Mouse (Mus musculus): ENCODE measurements at regions not wholly inside any gene's neighbourhood (a gene's known extent, or its start where the extent isn't known, plus 50 kb on each side); places are given as distances from the start of the nearest gene placed in this dataset.
"Not testable (repeated sequence)": the region's sequence is repeated elsewhere in the genome, so short reads cannot be mapped to it uniquely, and the experiment has no call there.

- no peak for TF ChIP-seq POLR2A (IDR thresholded peaks at IDR 0.05; ENCODE audit: control insufficient read depth, extremely low read depth, insufficient read depth, low read length, poor library complexity)
- TF ChIP-seq CTCF (IDR thresholded peaks at IDR 0.05; ENCODE audit: borderline replicate concordance, control insufficient read depth, extremely low read depth, insufficient read depth, low read length, poor library complexity) = no peak
- 96% methylated on average over 9 of the region's 9 CpGs for WGBS
- 0 out of 2 replicates have a peak, but pooled peaks cover under 1% of the 10 kb centered on the region for H3K4me1 ChIP-seq (replicated peaks; ENCODE audit: control insufficient read depth, insufficient read depth, low read length)
Observed at GRCm38 (mm10) chr15:96089676-96090075, 197.6 kb upstream of the Arid2 start.

GRCm38 (mm10) chr15:96096438-96096837, 190.9 kb upstream of the Arid2 start:
- Histone ChIP-seq H3K27me3 (ENCODE audit: control insufficient read depth, insufficient read depth, low read length) (no peaks in the 10 kb centered on the region), H3K4me1 (replicated peaks; ENCODE audit: control insufficient read depth, insufficient read depth, low read length) (0 out of 2 replicates have a peak, but pooled peaks cover 2% of the 10 kb centered on the region), H3K36me3 (ENCODE audit: control insufficient read depth, insufficient read depth, low read length) (no peaks in the 10 kb centered on the region), H3K27ac (ENCODE audit: control insufficient read depth, insufficient read depth, low read length) (no peak overlapping the region), H3K4me3 (ENCODE audit: control insufficient read depth, insufficient read depth, low read length) (no peak overlapping the region)
- TF ChIP-seq CTCF (IDR thresholded peaks at IDR 0.05; ENCODE audit: borderline replicate concordance, control insufficient read depth, extremely low read depth, insufficient read depth, low read length, poor library complexity) (no peak), POLR2A (IDR thresholded peaks at IDR 0.05; ENCODE audit: control insufficient read depth, extremely low read depth, insufficient read depth, low read length, poor library complexity) (no peak)
- no peak for DNase-seq
- WGBS = 91% methylated on average over 3 of the region's 3 CpGs

More at GRCm38 (mm10) chr15:96089676-96090075, 197.6 kb upstream of the Arid2 start:
- H3K36me3 ChIP-seq (ENCODE audit: control insufficient read depth, insufficient read depth, low read length) = no peaks in the 10 kb centered on the region
- H3K27me3 ChIP-seq (ENCODE audit: control insufficient read depth, insufficient read depth, low read length) = no peaks in the 10 kb centered on the region
- no peak for DNase-seq
- no peak overlapping the region for H3K27ac ChIP-seq (ENCODE audit: control insufficient read depth, insufficient read depth, low read length)
- no peak overlapping the region for H3K4me3 ChIP-seq (ENCODE audit: control insufficient read depth, insufficient read depth, low read length)

- no peak overlapping the region for H3K4me3 ChIP-seq (ENCODE audit: control insufficient read depth, insufficient read depth, low read length)
- H3K27ac ChIP-seq (ENCODE audit: control insufficient read depth, insufficient read depth, low read length) = no peak overlapping the region
- no peaks in the 10 kb centered on the region for H3K36me3 ChIP-seq (ENCODE audit: control insufficient read depth, insufficient read depth, low read length)
- H3K4me1 ChIP-seq (replicated peaks; ENCODE audit: control insufficient read depth, insufficient read depth, low read length) = 0 out of 2 replicates have a peak, but pooled peaks cover 2% of the 10 kb centered on the region
- no peak for TF ChIP-seq CTCF (IDR thresholded peaks at IDR 0.05; ENCODE audit: borderline replicate concordance, control insufficient read depth, extremely low read depth, insufficient read depth, low read length, poor library complexity)
- TF ChIP-seq POLR2A (IDR thresholded peaks at IDR 0.05; ENCODE audit: control insufficient read depth, extremely low read depth, insufficient read depth, low read length, poor library complexity) = no peak
- no peaks in the 10 kb centered on the region for H3K27me3 ChIP-seq (ENCODE audit: control insufficient read depth, insufficient read depth, low read length)
- no peak for DNase-seq
- WGBS = 87% methylated on average over 5 of the region's 5 CpGs
Observed at GRCm38 (mm10) chr15:96098821-96099220, 188.5 kb upstream of the Arid2 start.

GRCm38 (mm10) chr15:96099844-96100640, 187.3 kb upstream of the Arid2 start:
- not testable (repeated sequence) for DNase-seq; H3K4me3 ChIP-seq (ENCODE audit: control insufficient read depth, insufficient read depth, low read length); H3K36me3 ChIP-seq (ENCODE audit: control insufficient read depth, insufficient read depth, low read length); H3K27me3 ChIP-seq (ENCODE audit: control insufficient read depth, insufficient read depth, low read length); H3K4me1 ChIP-seq (replicated peaks; ENCODE audit: control insufficient read depth, insufficient read depth, low read length); H3K27ac ChIP-seq (ENCODE audit: control insufficient read depth, insufficient read depth, low read length)
- 91% methylated on average over 13 of the region's 13 CpGs for WGBS

GRCm38 (mm10) chr15:96103737-96104136, 183.6 kb upstream of the Arid2 start:
- H3K36me3 ChIP-seq (ENCODE audit: control insufficient read depth, insufficient read depth, low read length) = no peaks in the 10 kb centered on the region
- TF ChIP-seq CTCF (IDR thresholded peaks at IDR 0.05; ENCODE audit: borderline replicate concordance, control insufficient read depth, extremely low read depth, insufficient read depth, low read length, poor library complexity) (no peak), POLR2A (IDR thresholded peaks at IDR 0.05; ENCODE audit: control insufficient read depth, extremely low read depth, insufficient read depth, low read length, poor library complexity) (no peak)
- DNase-seq = no peak
- H3K4me1 ChIP-seq (replicated peaks; ENCODE audit: control insufficient read depth, insufficient read depth, low read length) = no peaks in the 10 kb centered on the region
- H3K4me3 ChIP-seq (ENCODE audit: control insufficient read depth, insufficient read depth, low read length) = no peak overlapping the region
- H3K27ac ChIP-seq (ENCODE audit: control insufficient read depth, insufficient read depth, low read length) = no peak overlapping the region
- H3K27me3 ChIP-seq (ENCODE audit: control insufficient read depth, insufficient read depth, low read length) = no peaks in the 10 kb centered on the region
- 75% methylated on average over 6 of the region's 6 CpGs for WGBS

- no peak for DNase-seq
- TF ChIP-seq CTCF (IDR thresholded peaks at IDR 0.05; ENCODE audit: borderline replicate concordance, control insufficient read depth, extremely low read depth, insufficient read depth, low read length, poor library complexity) = no peak
- TF ChIP-seq POLR2A (IDR thresholded peaks at IDR 0.05; ENCODE audit: control insufficient read depth, extremely low read depth, insufficient read depth, low read length, poor library complexity) = no peak
- Histone ChIP-seq H3K27ac (ENCODE audit: control insufficient read depth, insufficient read depth, low read length) (no peak overlapping the region), H3K36me3 (ENCODE audit: control insufficient read depth, insufficient read depth, low read length) (no peaks in the 10 kb centered on the region), H3K4me3 (ENCODE audit: control insufficient read depth, insufficient read depth, low read length) (no peak overlapping the region), H3K27me3 (ENCODE audit: control insufficient read depth, insufficient read depth, low read length) (no peaks in the 10 kb centered on the region), H3K4me1 (replicated peaks; ENCODE audit: control insufficient read depth, insufficient read depth, low read length) (no peaks in the 10 kb centered on the region)
- WGBS = 84% methylated on average over 4 of the region's 4 CpGs
Observed at GRCm38 (mm10) chr15:96107503-96107902, 179.8 kb upstream of the Arid2 start.

- TF ChIP-seq CTCF (IDR thresholded peaks at IDR 0.05; ENCODE audit: borderline replicate concordance, control insufficient read depth, extremely low read depth, insufficient read depth, low read length, poor library complexity) (no peak), POLR2A (IDR thresholded peaks at IDR 0.05; ENCODE audit: control insufficient read depth, extremely low read depth, insufficient read depth, low read length, poor library complexity) (no peak)
- 86% methylated on average over 13 of the region's 13 CpGs for WGBS
- Histone ChIP-seq H3K27ac (ENCODE audit: control insufficient read depth, insufficient read depth, low read length) (no peak overlapping the region), H3K27me3 (ENCODE audit: control insufficient read depth, insufficient read depth, low read length) (no peaks in the 10 kb centered on the region), H3K4me1 (replicated peaks; ENCODE audit: control insufficient read depth, insufficient read depth, low read length) (no peaks in the 10 kb centered on the region), H3K36me3 (ENCODE audit: control insufficient read depth, insufficient read depth, low read length) (no peaks in the 10 kb centered on the region), H3K4me3 (ENCODE audit: control insufficient read depth, insufficient read depth, low read length) (no peak overlapping the region)
- no peak for DNase-seq
Observed at GRCm38 (mm10) chr15:96113091-96113490, 174.2 kb upstream of the Arid2 start.
